Mouse (Mus musculus): ENCODE measurements around the gene Sept10. TPM values are rescaled to one million over a fixed set of nuclear protein-coding genes. Genes with fewer than 3 reads are reported as not detected.
A peak's percentile ranks its signal among the peaks of the same experiment; 100 is the strongest.

Sept10 gene
- polyA plus RNA-seq, 1 experiment: 9.2 TPM

GRCm38 (mm10) chr10:59235847-59236246 is 14.2 kb upstream of the Sept10 start:
- WGBS: 47% methylated on average over 4 of the region's 4 CpGs
- TF ChIP-seq POLR2A (IDR thresholded peaks at IDR 0.05; ENCODE audit: borderline replicate concordance, extremely low read depth, low read depth, low read length) (no peak), CTCF (IDR thresholded peaks at IDR 0.05; ENCODE audit: insufficient read depth, low read length) (no peak)

GRCm38 (mm10) chr10:59235227-59235626 is 13.6 kb upstream of the Sept10 start:
- TF ChIP-seq CTCF (IDR thresholded peaks at IDR 0.05; ENCODE audit: insufficient read depth, low read length) (no peak), POLR2A (IDR thresholded peaks at IDR 0.05; ENCODE audit: borderline replicate concordance, extremely low read depth, low read depth, low read length) (no peak)
- DNase-seq: no peak
- no peak overlapping the region for H3K4me3 ChIP-seq (replicated peaks; ENCODE audit: extremely low read depth, low read depth, low read length)
- WGBS: 93% methylated on average over 2 of the region's 2 CpGs
- H3K4me1 ChIP-seq (ENCODE audit: control insufficient read depth, insufficient read depth, low read length): peaks cover 5% of the 10 kb centered on the region; the same call in 1 of the 2 replicates

More at GRCm38 (mm10) chr10:59235847-59236246, 14.2 kb upstream of the Sept10 start:
- Histone ChIP-seq H3K4me3 (replicated peaks; ENCODE audit: extremely low read depth, low read depth, low read length) (no peak overlapping the region), H3K4me1 (ENCODE audit: control insufficient read depth, insufficient read depth, low read length) (peaks cover 5% of the 10 kb centered on the region; the same call in 1 of the 2 replicates)
- no peak for DNase-seq

- Histone ChIP-seq H3K4me1 (ENCODE audit: control insufficient read depth, insufficient read depth, low read length) (no peaks in the 10 kb centered on the region; the same call in 1 of the 2 replicates), H3K4me3 (replicated peaks; ENCODE audit: extremely low read depth, low read depth, low read length) (no peak overlapping the region)
- WGBS: 48% methylated on average over 4 of the region's 4 CpGs
- TF ChIP-seq CTCF (IDR thresholded peaks at IDR 0.05; ENCODE audit: insufficient read depth, low read length) (no peak), POLR2A (IDR thresholded peaks at IDR 0.05; ENCODE audit: borderline replicate concordance, extremely low read depth, low read depth, low read length) (no peak)
- DNase-seq: no peak
Observed at GRCm38 (mm10) chr10:59229205-59229820, 7.7 kb upstream of the Sept10 start.

GRCm38 (mm10) chr10:59225137-59225536 is 3.5 kb upstream of the Sept10 start:
- Histone ChIP-seq H3K4me3 (replicated peaks; ENCODE audit: extremely low read depth, low read depth, low read length) (peak overlapping the region; percentile 4), H3K4me1 (ENCODE audit: control insufficient read depth, insufficient read depth, low read length) (peaks cover 7% of the 10 kb centered on the region; the same call in 1 of the 2 replicates)
- TF ChIP-seq POLR2A (IDR thresholded peaks at IDR 0.05; ENCODE audit: borderline replicate concordance, extremely low read depth, low read depth, low read length) (no peak), CTCF (IDR thresholded peaks at IDR 0.05; ENCODE audit: insufficient read depth, low read length) (no peak)
- 56% methylated on average over 2 of the region's 2 CpGs for WGBS
- no peak for DNase-seq

- TF ChIP-seq POLR2A (IDR thresholded peaks at IDR 0.05; ENCODE audit: borderline replicate concordance, extremely low read depth, low read depth, low read length) (no peak), CTCF (IDR thresholded peaks at IDR 0.05; ENCODE audit: insufficient read depth, low read length) (no peak)
- DNase-seq: no peak
- Histone ChIP-seq H3K4me1 (ENCODE audit: control insufficient read depth, insufficient read depth, low read length) (peaks cover 7% of the 10 kb centered on the region; the same call in 1 of the 2 replicates), H3K4me3 (replicated peaks; ENCODE audit: extremely low read depth, low read depth, low read length) (peak overlapping the region; percentile 32)
- WGBS: 70% methylated on average over 4 of the region's 4 CpGs
Observed at GRCm38 (mm10) chr10:59223890-59224289, 2.2 kb upstream of the Sept10 start.

GRCm38 (mm10) chr10:59223301-59223700 is 1.7 kb upstream of the Sept10 start:
- no peak for TF ChIP-seq POLR2A (IDR thresholded peaks at IDR 0.05; ENCODE audit: borderline replicate concordance, extremely low read depth, low read depth, low read length)
- no peak for TF ChIP-seq CTCF (IDR thresholded peaks at IDR 0.05; ENCODE audit: insufficient read depth, low read length)
- Histone ChIP-seq H3K4me1 (ENCODE audit: control insufficient read depth, insufficient read depth, low read length) (peaks cover 7% of the 10 kb centered on the region; the same call in 1 of the 2 replicates), H3K4me3 (replicated peaks; ENCODE audit: extremely low read depth, low read depth, low read length) (peak overlapping the region; percentile 86)
- 57% methylated on average over 14 of the region's 14 CpGs for WGBS
- no peak for DNase-seq

GRCm38 (mm10) chr10:59222271-59223101 is 839 bp upstream of the Sept10 start:
- WGBS: 2% methylated on average over 49 of the region's 49 CpGs
- no peak for TF ChIP-seq POLR2A (IDR thresholded peaks at IDR 0.05; ENCODE audit: borderline replicate concordance, extremely low read depth, low read depth, low read length)
- TF ChIP-seq CTCF (IDR thresholded peaks at IDR 0.05; ENCODE audit: insufficient read depth, low read length): no peak
- peak; percentile 49 for DNase-seq
- Histone ChIP-seq H3K4me1 (ENCODE audit: control insufficient read depth, insufficient read depth, low read length) (peaks cover 7% of the 10 kb centered on the region; the same call in 1 of the 2 replicates), H3K4me3 (replicated peaks; ENCODE audit: extremely low read depth, low read depth, low read length) (peak overlapping the region; percentile 86)

- Histone ChIP-seq H3K4me3 (replicated peaks; ENCODE audit: extremely low read depth, low read depth, low read length) (peak overlapping the region; percentile 86), H3K4me1 (ENCODE audit: control insufficient read depth, insufficient read depth, low read length) (peaks cover 7% of the 10 kb centered on the region; the same call in 1 of the 2 replicates)
- 1% methylated on average over 39 of the region's 39 CpGs for WGBS
- TF ChIP-seq CTCF (IDR thresholded peaks at IDR 0.05; ENCODE audit: insufficient read depth, low read length) (no peak), POLR2A (IDR thresholded peaks at IDR 0.05; ENCODE audit: borderline replicate concordance, extremely low read depth, low read depth, low read length) (no peak)
- no peak for DNase-seq
Observed at GRCm38 (mm10) chr10:59220824-59221472, 699 bp downstream of the Sept10 start.

- DNase-seq: no peak
- H3K4me3 ChIP-seq (replicated peaks; ENCODE audit: extremely low read depth, low read depth, low read length): no peak overlapping the region
- TF ChIP-seq POLR2A (IDR thresholded peaks at IDR 0.05; ENCODE audit: borderline replicate concordance, extremely low read depth, low read depth, low read length) (no peak), CTCF (IDR thresholded peaks at IDR 0.05; ENCODE audit: insufficient read depth, low read length) (no peak)
- no peaks in the 10 kb centered on the region for H3K4me1 ChIP-seq (ENCODE audit: control insufficient read depth, insufficient read depth, low read length)
Observed at GRCm38 (mm10) chr10:59200011-59200410, 21.6 kb downstream of the Sept10 start.

Measured in lung, adult 2 months (tissue).